Mouse (Mus musculus) testis, adult 2 months (tissue): Measurements from ENCODE around the gene Cers1. TPM values are rescaled to one million over a fixed set of nuclear protein-coding genes. Genes with fewer than 3 reads are reported as not detected.
A peak's percentile ranks its signal among the peaks of the same experiment; 100 is the strongest.

ENCODE experiments used
- H3K27ac ChIP-seq: fragments of 200-500 bp; 2 replicates; pipeline ENCODE4 v1.5.1; 2012; ENCODE audit warnings: low read depth, low read length; ENCODE audit not compliant: control insufficient read depth, insufficient read depth
- H3K27me3 ChIP-seq: fragments of 200-500 bp; 2 replicates; pipeline ENCODE4 v1.6.1; 2012; ENCODE audit warnings: mild to moderate bottlenecking, low read length, moderate library complexity; ENCODE audit not compliant: control insufficient read depth, insufficient read depth
- H3K36me3 ChIP-seq: fragments of 200-500 bp; 2 replicates; pipeline ENCODE4 v1.6.1; 2012; ENCODE audit warnings: mild to moderate bottlenecking, low read length; ENCODE audit not compliant: control insufficient read depth, insufficient read depth
- H3K4me1 ChIP-seq: fragments of 200-500 bp; 2 replicates; pipeline ENCODE4 v1.6.1; 2012; ENCODE audit warnings: low read length; ENCODE audit not compliant: control insufficient read depth, insufficient read depth
- H3K4me3 ChIP-seq: fragments of 200-500 bp; 2 replicates; pipeline ENCODE4 v1.5.1; 2012; ENCODE audit warnings: low read depth, mild to moderate bottlenecking, low read length, moderate library complexity, mixed read lengths; ENCODE audit not compliant: control insufficient read depth
- CTCF ChIP-seq: fragments of 200-500 bp; IDR thresholded peaks from 2 replicates; pipeline ENCODE4 v1.5.1; 2012; ENCODE audit warnings: low read depth, mild to moderate bottlenecking, inconsistent platforms, low read length, moderate library complexity; ENCODE audit not compliant: control insufficient read depth, insufficient read depth, insufficient replicate concordance
- POLR2A ChIP-seq: fragments of 200-500 bp; IDR thresholded peaks from 2 replicates; pipeline ENCODE4 v1.6.1; 2012; ENCODE audit warnings: low read depth, mild to moderate bottlenecking, inconsistent platforms, low read length, moderate library complexity; ENCODE audit not compliant: control insufficient read depth
- polyA plus RNA-seq: library from polyadenylated mRNA; depleted of rRNA; stranded (reverse); fragments of >200 nt; gene quantifications from 2 replicates; pipeline ENCODE4 v1.2.3, GENCODE M21; 2012

The Cers1 gene
- polyA plus RNA-seq, 1 experiment: 0.43 TPM

DNA sequence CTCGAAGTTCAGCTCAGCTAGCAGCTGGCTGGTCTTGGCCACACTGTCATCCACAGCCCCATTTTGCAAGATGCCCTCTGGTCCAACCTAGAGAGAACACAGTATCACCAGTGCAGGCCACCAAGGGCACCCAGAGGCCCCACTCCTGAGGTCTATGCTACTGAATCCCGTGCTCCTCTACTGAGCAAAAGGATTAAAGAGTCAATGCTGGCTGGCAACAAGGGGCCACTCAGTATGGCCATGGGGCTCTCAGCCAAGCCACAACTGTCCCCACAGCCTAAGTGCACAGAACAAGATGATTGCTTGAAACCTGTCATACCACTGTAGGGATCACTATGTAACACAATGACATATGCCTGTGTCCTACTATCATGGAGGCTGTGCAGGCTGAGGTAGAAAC is 28.7 kb downstream of the Cers1 start:
- no peaks in the 10 kb centered on the region; the same call in none of the 2 replicates for H3K4me1 ChIP-seq
- no peaks in the 10 kb centered on the region; the same call in none of the 2 replicates for H3K36me3 ChIP-seq
- H3K27me3 ChIP-seq: no peaks in the 10 kb centered on the region
- H3K27ac ChIP-seq: no peak overlapping the region
- TF ChIP-seq CTCF (no peak), POLR2A (no peak)
- no peak overlapping the region for H3K4me3 ChIP-seq

DNA sequence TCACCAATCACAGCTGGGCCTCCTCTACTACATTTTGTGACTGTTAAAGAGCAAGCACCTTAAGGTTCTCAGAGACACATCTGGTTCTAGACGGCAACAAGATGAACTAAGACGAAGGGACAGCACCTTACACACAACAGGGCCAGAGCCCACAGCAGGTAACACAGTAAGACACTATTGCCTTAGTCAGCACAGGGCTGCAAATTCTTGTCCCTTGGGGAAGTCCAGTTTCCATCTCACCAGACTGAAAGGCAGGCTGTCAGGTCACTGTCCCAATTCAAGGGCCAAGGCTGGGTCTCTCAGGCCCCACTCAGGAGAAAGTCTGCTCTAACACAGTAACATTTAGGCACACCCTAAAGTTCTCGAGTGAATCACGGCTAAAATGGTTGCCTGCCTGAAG is 31.9 kb downstream of the Cers1 start:
- peaks cover 22% of the 10 kb centered on the region for H3K4me1 ChIP-seq

DNA sequence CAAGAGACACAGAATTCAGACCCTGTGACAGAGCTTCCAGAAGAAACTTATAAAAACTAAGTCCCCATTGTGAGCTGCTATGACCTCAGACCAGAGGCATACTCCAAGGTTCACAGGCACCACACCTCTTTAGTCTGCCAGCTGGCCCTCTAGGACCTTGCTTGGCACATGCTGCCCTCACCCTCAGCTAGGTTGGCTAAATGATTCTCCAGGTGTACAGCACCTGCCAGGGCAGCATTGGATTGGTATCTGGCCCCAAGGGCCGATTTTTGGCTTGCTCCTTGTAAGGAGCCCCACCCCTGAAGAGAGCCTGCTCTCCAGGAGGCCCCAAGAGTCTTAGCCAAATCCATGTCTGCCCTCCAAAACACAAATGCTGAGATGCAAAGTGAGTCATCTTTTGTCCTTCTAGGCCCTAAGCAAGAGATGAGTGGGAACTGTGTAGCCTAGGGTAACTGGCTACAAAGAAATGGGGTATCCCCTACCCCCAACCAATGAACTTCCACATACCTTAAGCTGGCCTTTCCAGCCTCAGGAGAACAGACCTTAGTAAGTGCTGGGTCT is 32.4 kb downstream of the Cers1 start:
- Histone ChIP-seq H3K4me1 (peaks cover 22% of the 10 kb centered on the region), H3K36me3 (no peaks in the 10 kb centered on the region; the same call in 1 of the 2 replicates), H3K4me3 (no peak overlapping the region), H3K27me3 (no peaks in the 10 kb centered on the region), H3K27ac (peak overlapping the region; percentile 62; the same call in 1 of the 2 replicates)
- TF ChIP-seq POLR2A (no peak; the same call in 1 of the 2 replicates), CTCF (no peak)

More for the DNA sequence above, 31.9 kb downstream of the Cers1 start:
- Histone ChIP-seq H3K27ac (peak overlapping the region; percentile 27; the same call in 1 of the 2 replicates), H3K36me3 (no peaks in the 10 kb centered on the region; the same call in 1 of the 2 replicates), H3K27me3 (no peaks in the 10 kb centered on the region), H3K4me3 (peak overlapping the region; percentile 2; the same call in 1 of the 2 replicates)
- TF ChIP-seq CTCF (no peak), POLR2A (no peak)

DNA sequence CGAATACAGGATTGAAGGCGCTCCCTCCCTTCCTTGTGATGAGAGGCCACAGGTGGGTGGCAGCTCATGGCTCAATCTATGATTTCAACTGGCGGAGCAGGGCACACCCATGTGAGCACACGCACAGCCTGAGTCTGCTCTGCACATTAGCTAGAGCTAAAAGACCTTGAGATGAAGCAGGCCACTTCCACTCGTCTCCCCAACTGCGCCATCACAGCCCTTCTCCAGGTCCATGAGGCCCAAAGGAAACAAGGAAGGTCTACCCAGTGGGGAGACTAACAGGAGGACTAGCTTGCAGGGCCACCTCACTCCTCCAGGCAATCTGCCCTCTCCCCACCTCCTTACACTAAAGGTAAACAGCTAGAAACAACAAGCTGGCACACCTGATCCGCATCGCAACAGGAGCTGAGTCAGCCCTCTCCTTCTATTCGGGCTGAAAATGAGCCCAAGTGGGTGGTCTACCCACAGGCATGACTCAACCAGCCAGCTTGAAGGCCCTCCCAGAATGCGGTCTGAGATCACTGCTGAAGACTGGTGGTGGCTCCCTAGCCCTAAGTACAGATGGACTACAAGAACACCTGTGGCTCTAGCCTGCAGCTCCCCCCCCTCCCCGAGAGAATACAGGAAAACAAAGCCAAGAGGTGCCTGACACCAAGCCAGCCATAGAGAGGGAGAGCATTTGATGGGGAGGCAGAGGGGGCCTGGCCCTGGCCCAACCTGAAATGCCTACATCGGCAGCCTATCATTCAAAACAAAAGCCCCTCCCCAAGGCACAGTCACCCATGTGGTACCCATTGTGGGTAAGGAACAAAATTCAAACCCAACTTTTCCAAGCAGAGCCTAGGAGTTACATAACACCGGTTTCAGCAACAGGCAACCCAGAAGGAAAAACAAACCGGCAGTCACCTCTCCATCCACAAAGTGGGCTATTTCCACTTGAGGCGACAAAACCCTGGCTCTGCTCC is 35.7 kb downstream of the Cers1 start:
- Histone ChIP-seq H3K4me3 (peak overlapping the region; percentile 99), H3K27me3 (no peaks in the 10 kb centered on the region), H3K4me1 (peaks cover 31% of the 10 kb centered on the region), H3K27ac (no peak overlapping the region; the same call in 1 of the 2 replicates), H3K36me3 (no peaks in the 10 kb centered on the region; the same call in 1 of the 2 replicates)
- no peak for TF ChIP-seq CTCF
- TF ChIP-seq POLR2A: no peak

DNA sequence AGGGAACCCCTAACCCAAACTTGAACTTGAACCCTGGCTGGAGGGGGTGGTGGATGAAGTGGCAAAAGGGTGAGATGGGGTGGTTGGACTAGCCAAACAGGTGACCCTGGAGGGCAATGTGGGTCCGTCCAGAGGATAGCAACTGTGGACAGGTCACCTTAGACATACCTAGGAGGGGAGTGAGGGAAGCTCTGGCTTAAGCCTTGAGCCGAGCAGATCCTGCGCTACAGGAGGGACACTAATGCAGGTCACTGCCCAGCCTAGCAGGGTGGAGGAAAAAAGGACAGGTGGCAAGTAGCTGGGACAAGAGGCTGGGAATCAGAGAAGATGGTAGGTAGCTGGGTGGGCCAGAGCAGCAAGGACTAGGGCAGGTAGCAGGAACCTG is 36.4 kb downstream of the Cers1 start:
- H3K36me3 ChIP-seq: no peaks in the 10 kb centered on the region; the same call in 1 of the 2 replicates
- H3K4me3 ChIP-seq: peak overlapping the region; percentile 99
- no peaks in the 10 kb centered on the region for H3K27me3 ChIP-seq
- H3K27ac ChIP-seq: peak overlapping the region; percentile 96
- TF ChIP-seq POLR2A: no peak
- no peak for TF ChIP-seq CTCF
- H3K4me1 ChIP-seq: peaks cover 31% of the 10 kb centered on the region

DNA sequence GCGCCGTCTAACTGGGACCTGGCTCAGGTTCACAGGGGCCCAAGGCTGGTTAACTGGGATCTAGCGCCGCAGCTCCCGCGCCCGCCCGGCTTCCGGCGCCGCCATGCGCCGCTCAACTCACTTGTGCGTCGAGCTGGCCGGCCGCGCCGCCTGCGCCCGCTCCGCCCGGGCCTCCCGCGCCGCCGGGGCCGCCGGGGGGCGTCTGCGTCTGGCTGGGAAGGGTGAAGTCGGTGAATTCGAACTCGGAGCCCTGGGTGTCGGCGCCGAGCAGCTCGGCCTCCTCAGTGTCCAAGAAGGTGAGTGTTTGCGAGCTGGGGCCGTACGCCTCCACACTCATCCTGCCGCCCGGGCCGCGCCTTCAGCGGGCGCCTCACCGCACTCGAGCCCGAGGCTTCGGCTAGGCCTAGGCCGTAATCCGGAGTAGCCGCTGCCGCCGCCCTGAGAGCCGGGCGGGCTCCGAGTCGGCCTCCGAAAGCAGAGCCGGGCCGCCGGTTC is 37.1 kb downstream of the Cers1 start:
- Histone ChIP-seq H3K36me3 (no peaks in the 10 kb centered on the region; the same call in 1 of the 2 replicates), H3K4me1 (peaks cover 31% of the 10 kb centered on the region), H3K27ac (peak overlapping the region; percentile 96), H3K4me3 (peak overlapping the region; percentile 99), H3K27me3 (no peaks in the 10 kb centered on the region)
- TF ChIP-seq CTCF (no peak), POLR2A (no peak)

DNA sequence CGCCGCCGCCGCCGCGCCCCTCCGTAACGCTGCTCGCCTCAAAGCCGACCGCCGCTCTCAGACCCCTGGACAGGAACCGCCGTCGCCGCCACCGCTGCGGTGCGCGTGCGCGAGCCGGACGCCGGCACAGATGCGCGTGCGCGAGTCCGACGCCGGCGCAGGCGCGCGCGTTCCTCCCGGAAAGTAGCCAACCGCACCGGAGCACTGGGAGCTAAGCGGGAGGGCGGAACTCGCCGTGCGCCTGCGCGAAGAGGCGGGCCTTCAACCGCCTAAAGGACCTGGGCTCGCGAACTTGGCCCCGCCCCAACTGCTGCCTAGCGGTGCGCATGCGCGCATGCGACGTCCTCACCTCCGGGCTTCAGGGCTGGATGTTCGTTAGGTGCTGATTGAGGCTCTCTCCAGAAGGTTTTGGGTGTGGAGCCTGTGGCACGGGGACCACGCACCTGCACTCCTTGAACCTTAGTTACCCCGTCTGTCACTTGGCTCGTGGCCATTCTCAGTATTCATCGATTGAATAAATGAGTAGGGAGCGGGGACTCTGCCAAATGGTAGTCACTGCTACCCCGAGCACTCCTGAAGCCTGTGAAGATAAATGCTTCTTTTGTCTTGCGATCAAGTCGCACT is 37.7 kb downstream of the Cers1 start, which contains the start of gene Upf1:
Gene Upf1 (minus strand): TSS at position 85 of the 624 bp plus-strand sequence.
- peaks cover 31% of the 10 kb centered on the region for H3K4me1 ChIP-seq

More for the DNA sequence above, 37.7 kb downstream of the Cers1 start, which contains the start of gene Upf1:
- Histone ChIP-seq H3K4me3 (peak within 1 kb of the TSS; percentile 99), H3K27me3 (no peaks in the 10 kb centered on the region), H3K36me3 (no peaks in the 10 kb centered on the region; the same call in 1 of the 2 replicates), H3K27ac (peak within 1 kb of the TSS; percentile 97)
- TF ChIP-seq CTCF (no peak), POLR2A (peak; percentile 99)
